Mouse (Mus musculus) myocyte (in vitro differentiated cells): Measurements from ENCODE around the gene Lect2. TPM values are rescaled to one million over a fixed set of nuclear protein-coding genes. Genes with fewer than 3 reads are reported as not detected.

Experiments used
- H3K27me3 ChIP-seq: one replicate; pipeline ENCODE4 v1.6.1; 2011; ENCODE audit not compliant: control insufficient read depth, insufficient read depth, insufficient read length
- H3K36me3 ChIP-seq: one replicate; pipeline ENCODE4 v1.6.1; 2011; ENCODE audit not compliant: control insufficient read depth, insufficient read depth
- H3K4me2 ChIP-seq: one replicate; pipeline ENCODE4 v1.6.1; 2011; ENCODE audit warnings: low read depth, control low read depth
- H3K4me3 ChIP-seq: one replicate; pipeline ENCODE4 v1.5.1; 2011; ENCODE audit warnings: mild to moderate bottlenecking, control low read depth, moderate library complexity
- H3K79me2 ChIP-seq: one replicate; pipeline ENCODE4 v1.6.1; 2011; ENCODE audit not compliant: control insufficient read depth, insufficient read depth
- H3ac ChIP-seq: one replicate; pipeline ENCODE4 v1.6.1; 2011; ENCODE audit not compliant: control insufficient read depth, insufficient read length
- CEBPB ChIP-seq: IDR thresholded peaks from 2 replicates; pipeline ENCODE4 v1.6.1; 2011; ENCODE audit warnings: mild to moderate bottlenecking, moderate library complexity; ENCODE audit not compliant: poor library complexity, insufficient read depth, severe bottlenecking
- E2F4 ChIP-seq: IDR thresholded peaks from one replicate; pipeline ENCODE4 v1.6.1; 2011; ENCODE audit warnings: mild to moderate bottlenecking, control low read depth, moderate library complexity; ENCODE audit not compliant: insufficient read depth
- MAX ChIP-seq: IDR thresholded peaks from one replicate; pipeline ENCODE4 v1.6.1; 2011; ENCODE audit warnings: low read depth, mild to moderate bottlenecking, control low read depth
- MYOD1 ChIP-seq, 3 experiments: IDR thresholded peaks; one replicate each; pipeline ENCODE4 v1.6.1; 2011; ENCODE audit warnings: control low read depth in 2 of 3, low read depth in 2 of 3, mild to moderate bottlenecking in 2 of 3, moderate library complexity in 1 of 3; ENCODE audit not compliant: insufficient read length in 2 of 3, control insufficient read depth in 1 of 3
- MYOG ChIP-seq, 3 experiments: IDR thresholded peaks; one replicate each; pipeline ENCODE4 v1.6.1; 2011; ENCODE audit warnings: control low read depth in 2 of 3, low read depth in 2 of 3, mild to moderate bottlenecking in 2 of 3; ENCODE audit not compliant: insufficient read length in 2 of 3, control insufficient read depth in 1 of 3, insufficient read depth in 1 of 3
- POLR2A ChIP-seq: IDR thresholded peaks from one replicate; pipeline ENCODE4 v1.6.1; 2011; ENCODE audit warnings: low read depth, mild to moderate bottlenecking, control low read depth, moderate library complexity; ENCODE audit not compliant: insufficient read length
- POLR2AphosphoS2 ChIP-seq: IDR thresholded peaks from one replicate; pipeline ENCODE4 v1.6.1; 2011; ENCODE audit warnings: low read depth, control low read depth; ENCODE audit not compliant: insufficient read length
- REST ChIP-seq: IDR thresholded peaks from one replicate; pipeline ENCODE4 v1.6.1; 2011; ENCODE audit warnings: mild to moderate bottlenecking, control low read depth, moderate library complexity; ENCODE audit not compliant: insufficient read depth, insufficient read length
- SRF ChIP-seq: IDR thresholded peaks from one replicate; pipeline ENCODE4 v1.6.1; 2011; ENCODE audit warnings: low read depth; ENCODE audit not compliant: control insufficient read depth, insufficient read length
- TCF12 ChIP-seq: IDR thresholded peaks from one replicate; pipeline ENCODE4 v1.6.1; 2011; ENCODE audit warnings: mild to moderate bottlenecking, control low read depth; ENCODE audit not compliant: poor library complexity, insufficient read depth, severe bottlenecking
- TCF3 ChIP-seq: IDR thresholded peaks from one replicate; pipeline ENCODE4 v1.6.1; 2011; ENCODE audit warnings: low read depth, control low read depth; ENCODE audit not compliant: insufficient read length
- USF1 ChIP-seq: IDR thresholded peaks from one replicate; pipeline ENCODE4 v1.6.1; 2011; ENCODE audit warnings: low read depth, mild to moderate bottlenecking, control low read depth, moderate library complexity
- polyA plus RNA-seq: library from polyadenylated mRNA; unstranded; fragments of >200 nt; fragmentation: generic; extraction: Trizol; gene quantifications from one replicate; pipeline ENCODE4 v1.2.1, GENCODE M21; 2012; ENCODE audit warnings: missing spikeins

The Lect2 gene
- polyA plus RNA-seq, 1 experiment, result not detected

- no peak overlapping the region for H3K4me2 ChIP-seq
- no peak overlapping the region for H3ac ChIP-seq
- peaks cover 5% of the 10 kb centered on the region for H3K27me3 ChIP-seq
- no peak overlapping the region for H3K4me3 ChIP-seq
- no peak for TF ChIP-seq POLR2AphosphoS2
- TF ChIP-seq MAX, result no peak
- no peak for TF ChIP-seq USF1
- no peak for TF ChIP-seq POLR2A
- TF ChIP-seq MYOD1 (IDR thresholded peaks at IDR 0.05; ENCODE audit: control insufficient read depth in 1 of 3, insufficient read length in 2 of 3, low read depth in 2 of 3), result no peak
- no peak for TF ChIP-seq SRF
- TF ChIP-seq MYOG (IDR thresholded peaks at IDR 0.05; ENCODE audit: control insufficient read depth in 1 of 3, insufficient read depth in 1 of 3, insufficient read length in 2 of 3, low read depth in 2 of 3), result no peak
- no peak for TF ChIP-seq REST
- no peak for TF ChIP-seq TCF12
- no peak for TF ChIP-seq CEBPB
- TF ChIP-seq TCF3, result no peak
- TF ChIP-seq E2F4, result no peak
- no peaks in the 10 kb centered on the region for H3K79me2 ChIP-seq
- H3K36me3 ChIP-seq, result no peaks in the 10 kb centered on the region
These were observed 3.3 kb downstream of the Lect2 start for GRCm38 (mm10) chr13:56544956-56545355.

DNA sequence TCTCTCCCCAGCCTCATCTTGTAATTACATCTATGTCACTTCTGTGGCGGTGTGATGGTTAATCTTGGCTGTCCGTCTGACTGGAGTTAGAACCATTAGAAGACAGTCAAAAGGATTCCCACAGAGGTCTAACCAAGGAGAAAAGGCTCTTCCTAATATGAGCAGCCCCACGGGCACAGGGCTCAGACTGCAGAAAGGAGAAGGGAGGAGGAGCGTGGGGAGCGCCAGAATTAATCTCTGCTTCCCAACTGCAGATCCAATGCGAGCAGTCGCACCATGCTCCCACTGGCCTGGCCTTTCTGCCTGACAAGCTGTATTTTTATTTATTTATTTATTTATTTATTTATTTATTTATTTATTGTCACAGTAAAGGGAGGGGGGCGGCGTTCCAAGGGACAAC is 4.5 kb downstream of the Lect2 start:
- TF ChIP-seq POLR2AphosphoS2 (no peak), REST (no peak), TCF12 (no peak), POLR2A (no peak), MAX (no peak), MYOD1 (IDR thresholded peaks at IDR 0.05; ENCODE audit: control insufficient read depth in 1 of 3, insufficient read length in 2 of 3, low read depth in 2 of 3) (no peak)

DNA sequence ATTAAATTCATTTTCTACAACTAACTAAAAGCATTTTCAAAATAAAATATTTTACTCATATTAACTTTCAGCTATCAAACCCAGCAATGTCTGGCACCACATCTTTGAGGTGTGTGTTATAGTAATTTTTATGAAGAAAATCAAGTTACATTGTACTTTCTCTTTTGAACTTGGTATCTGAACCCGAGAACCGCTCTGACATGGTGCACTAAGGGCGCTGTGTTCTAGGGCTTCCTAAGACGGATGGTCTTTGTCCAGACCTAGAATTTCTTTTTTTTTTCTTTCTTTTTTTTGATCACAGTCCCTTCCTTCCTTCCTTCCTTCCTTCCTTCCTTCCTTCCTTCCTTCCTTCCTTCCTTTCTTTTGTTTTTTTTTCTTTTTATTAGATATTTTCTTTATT is 8.5 kb downstream of the Lect2 start:
- Histone ChIP-seq H3K79me2 (no peaks in the 10 kb centered on the region), H3K4me3 (no peak overlapping the region), H3K27me3 (peaks cover 5% of the 10 kb centered on the region), H3ac (no peak overlapping the region), H3K4me2 (peak overlapping the region; percentile 42), H3K36me3 (no peaks in the 10 kb centered on the region)
- TF ChIP-seq POLR2A (no peak), USF1 (no peak), MAX (no peak), SRF (no peak), MYOG (IDR thresholded peaks at IDR 0.05; ENCODE audit: control insufficient read depth in 1 of 3, insufficient read depth in 1 of 3, insufficient read length in 2 of 3, low read depth in 2 of 3) (no peak), MYOD1 (IDR thresholded peaks at IDR 0.05; ENCODE audit: control insufficient read depth in 1 of 3, insufficient read length in 2 of 3, low read depth in 2 of 3) (no peak), POLR2AphosphoS2 (no peak), REST (no peak), TCF3 (no peak), E2F4 (no peak), CEBPB (no peak), TCF12 (no peak)

More for the DNA sequence above, 4.5 kb downstream of the Lect2 start:
- Histone ChIP-seq H3ac (no peak overlapping the region), H3K79me2 (no peaks in the 10 kb centered on the region), H3K4me2 (no peak overlapping the region), H3K27me3 (peaks cover 5% of the 10 kb centered on the region), H3K4me3 (no peak overlapping the region), H3K36me3 (no peaks in the 10 kb centered on the region)

DNA sequence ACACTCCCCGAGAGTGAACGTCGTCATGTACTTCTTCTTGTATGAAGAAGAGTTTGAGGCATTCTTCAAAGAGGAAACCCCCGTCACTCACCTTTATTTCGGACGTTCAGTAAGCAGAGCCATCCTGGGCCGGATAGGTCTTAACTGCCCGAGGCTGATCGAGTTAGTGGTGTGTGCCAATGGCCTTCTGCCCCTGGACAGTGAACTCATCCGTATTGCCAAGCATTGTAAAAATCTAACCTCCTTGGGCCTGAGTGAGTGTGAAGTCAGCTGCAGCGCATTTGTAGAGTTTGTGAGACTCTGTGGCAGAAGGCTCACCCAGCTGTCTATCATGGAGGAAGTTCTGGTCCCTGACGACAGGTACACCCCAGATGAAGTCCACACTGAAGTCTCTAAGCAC is 11.3 kb downstream of the Lect2 start:
- no peak for TF ChIP-seq USF1
- TF ChIP-seq CEBPB, result no peak
- no peak for TF ChIP-seq REST
- TF ChIP-seq TCF12, result no peak
- no peak for TF ChIP-seq MYOG (IDR thresholded peaks at IDR 0.05; ENCODE audit: control insufficient read depth in 1 of 3, insufficient read depth in 1 of 3, insufficient read length in 2 of 3, low read depth in 2 of 3)
- no peak for TF ChIP-seq POLR2A
- TF ChIP-seq TCF3, result no peak
- no peak for TF ChIP-seq MAX
- no peak for TF ChIP-seq E2F4
- Histone ChIP-seq H3K79me2 (no peaks in the 10 kb centered on the region), H3K4me2 (no peak overlapping the region), H3K27me3 (no peaks in the 10 kb centered on the region), H3K4me3 (no peak overlapping the region), H3ac (no peak overlapping the region), H3K36me3 (no peaks in the 10 kb centered on the region)

DNA sequence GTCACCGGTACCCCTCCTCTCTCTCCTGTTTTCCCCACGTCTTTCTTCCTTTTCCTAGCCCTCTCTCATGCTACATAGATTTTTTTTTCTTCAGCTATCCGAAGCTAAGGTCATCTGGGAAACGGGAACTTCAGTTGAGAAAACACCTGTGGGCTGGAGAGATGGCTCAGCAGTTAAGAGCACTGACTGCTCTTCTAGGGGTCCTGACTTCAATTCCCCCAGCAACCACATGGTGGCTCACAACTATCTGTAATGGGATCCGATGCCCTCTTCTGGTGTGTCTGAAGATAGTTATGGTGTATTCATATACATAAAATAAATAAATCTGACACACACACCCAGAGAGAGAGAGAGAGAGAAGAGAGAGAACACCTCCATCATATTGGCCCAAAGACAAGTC is 12.7 kb downstream of the Lect2 start:
- TF ChIP-seq REST (no peak), SRF (no peak), TCF12 (no peak), CEBPB (no peak), TCF3 (no peak), USF1 (no peak), E2F4 (no peak), POLR2A (no peak), POLR2AphosphoS2 (no peak), MYOG (IDR thresholded peaks at IDR 0.05; ENCODE audit: control insufficient read depth in 1 of 3, insufficient read depth in 1 of 3, insufficient read length in 2 of 3, low read depth in 2 of 3) (no peak), MYOD1 (IDR thresholded peaks at IDR 0.05; ENCODE audit: control insufficient read depth in 1 of 3, insufficient read length in 2 of 3, low read depth in 2 of 3) (no peak), MAX (no peak)
- Histone ChIP-seq H3K36me3 (no peaks in the 10 kb centered on the region), H3K4me2 (no peak overlapping the region), H3ac (no peak overlapping the region), H3K27me3 (peaks cover 6% of the 10 kb centered on the region), H3K4me3 (no peak overlapping the region), H3K79me2 (no peaks in the 10 kb centered on the region)
